Mouse (Mus musculus) midbrain, embryonic 14.5 days (tissue): Measurements from ENCODE around the gene Fam189b. TPM values are rescaled to one million over a fixed set of nuclear protein-coding genes. Genes with fewer than 3 reads are reported as not detected.
A peak's percentile ranks its signal among the peaks of the same experiment; 100 is the strongest.

ENCODE experiments used
- ATAC-seq: fragments of 200-750 bp; cut with Nextera tagmentation; 2 replicates; pipeline ENCODE4 v1.8.0; 2017; ENCODE audit warnings: moderate number of reproducible peaks, moderate library complexity; ENCODE audit not compliant: low FRiP score, low TSS enrichment
- DNase-seq: peaks from one replicate; pipeline ENCODE4 v3.0.0-alpha.2; 2015
- H3K27ac ChIP-seq: fragments of 300-500 bp; sonication (generic); replicated peaks from 2 replicates; pipeline ENCODE4 v1.5.1; 2014; ENCODE audit warnings: mild to moderate bottlenecking, low read depth, low read length, moderate library complexity
- H3K27me3 ChIP-seq: fragments of 300-500 bp; sonication (generic); 2 replicates; pipeline ENCODE4 v1.6.1; 2014; ENCODE audit warnings: low read length, control low read depth, mixed read lengths; ENCODE audit not compliant: control insufficient read depth, insufficient read depth
- H3K36me3 ChIP-seq: fragments of 300-500 bp; sonication (generic); 2 replicates; pipeline ENCODE4 v1.6.1; 2014; ENCODE audit warnings: low read length, control low read depth; ENCODE audit not compliant: control insufficient read depth, insufficient read depth
- H3K4me1 ChIP-seq: fragments of 300-500 bp; sonication (generic); 2 replicates; pipeline ENCODE4 v1.6.1; 2014; ENCODE audit warnings: mild to moderate bottlenecking, antibody characterized with exemption, low read length, control low read depth; ENCODE audit not compliant: control insufficient read depth, insufficient read depth
- H3K4me2 ChIP-seq: fragments of 300-500 bp; sonication (generic); 2 replicates; pipeline ENCODE4 v1.6.1; 2014; ENCODE audit warnings: mild to moderate bottlenecking, low read length, moderate library complexity
- H3K4me3 ChIP-seq: fragments of 300-500 bp; sonication (generic); replicated peaks from 2 replicates; pipeline ENCODE4 v1.5.1; 2014; ENCODE audit warnings: low read depth, low read length
- H3K9ac ChIP-seq: fragments of 300-500 bp; sonication (generic); replicated peaks from 2 replicates; pipeline ENCODE4 v1.6.1; 2014; ENCODE audit warnings: mild to moderate bottlenecking, low read length, moderate library complexity
- H3K9me3 ChIP-seq: fragments of 300-500 bp; sonication (generic); 2 replicates; pipeline ENCODE4 v1.6.1; 2016; ENCODE audit warnings: low read length, control low read depth, mixed read lengths; ENCODE audit not compliant: control insufficient read depth
- WGBS: fragments of 180-500 bp; shearing (Covaris S2); extraction: QIAGEN DNeasy Blood & Tissue Kit; methylation state at CpG from one replicate; pipeline ENCODE4 v1.1.7; 2014; 5-methylcytosine and 5-hydroxymethylcytosine counted together
- microRNA counts: library from miRNA; unstranded; fragments of <30 nt; microRNA quantifications from one replicate; lab custom pipeline; 2016
- microRNA-seq: library from miRNA; unstranded; fragments of <30 nt; microRNA quantifications from one replicate; pipeline ENCODE4, GENCODE M21; 2016
- polyA plus RNA-seq: library from polyadenylated mRNA; unstranded; fragments of >200 nt; fragmentation: Nextera tagmentation; extraction: Ambion mirVana; gene quantifications from 2 replicates; pipeline ENCODE4 v1.2.1, GENCODE M21; 2014

Fam189b gene
- polyA plus RNA-seq, 1 experiment from 2014 or later = 25.3 TPM

DNA sequence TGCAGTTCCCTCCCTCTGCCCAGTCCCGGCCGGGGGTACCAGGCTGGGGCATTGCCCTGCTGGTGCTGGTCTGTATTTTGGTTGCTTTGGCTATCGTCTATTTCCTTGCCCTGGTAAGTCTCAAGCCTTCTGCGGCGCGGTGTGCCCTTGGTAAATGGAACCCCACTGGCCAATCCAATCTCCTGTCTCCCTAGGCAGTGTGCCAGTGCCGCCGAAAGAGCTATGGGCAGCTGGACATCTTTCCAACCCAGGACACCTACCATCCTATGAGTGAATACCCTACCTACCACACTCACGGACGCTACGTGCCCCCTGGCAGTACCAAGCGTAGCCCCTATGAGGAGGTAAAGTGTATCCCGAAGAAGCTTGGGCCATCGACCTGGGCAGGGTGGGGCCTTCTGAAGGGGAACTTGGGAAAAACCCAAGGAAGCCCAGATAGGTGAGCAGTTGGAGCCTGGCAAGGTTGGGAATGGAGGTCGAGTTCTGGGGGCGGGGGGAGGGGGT is 48.9 kb downstream of the Fam189b start:
- 75% methylated on average over 16 of the region's 16 CpGs for WGBS
- Histone ChIP-seq H3K9ac (no peak overlapping the region), H3K4me3 (no peak overlapping the region), H3K27me3 (no peaks in the 10 kb centered on the region), H3K27ac (no peak overlapping the region), H3K36me3 (peaks cover 43% of the 10 kb centered on the region), H3K9me3 (no peaks in the 10 kb centered on the region), H3K4me2 (no peak overlapping the region), H3K4me1 (peaks cover 11% of the 10 kb centered on the region)
- ATAC-seq (no peak), DNase-seq (no peak)

DNA sequence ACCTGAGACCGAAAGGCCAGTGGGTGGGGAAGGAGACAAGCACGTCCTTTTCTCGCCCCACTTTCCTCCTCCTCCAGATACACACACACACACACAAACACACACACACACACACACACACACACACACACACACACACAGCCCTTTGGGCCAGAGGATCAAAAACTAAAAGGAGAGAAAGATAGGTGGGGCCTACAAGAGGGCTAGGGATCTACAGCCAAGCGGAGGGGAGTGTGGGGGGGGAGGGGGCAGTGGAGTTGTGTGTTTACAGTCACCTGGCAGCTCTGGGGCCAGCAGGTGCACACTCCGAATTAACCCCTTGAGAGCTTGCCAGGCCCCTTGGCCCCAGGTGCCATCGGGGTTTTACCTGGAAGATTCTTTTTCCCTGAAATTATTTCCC is 49.7 kb downstream of the Fam189b start:
- ATAC-seq (no peak), DNase-seq (no peak)
- no peak overlapping the region for H3K9ac ChIP-seq
- H3K9me3 ChIP-seq = no peaks in the 10 kb centered on the region
- H3K4me1 ChIP-seq = peaks cover 3% of the 10 kb centered on the region; the same call in 1 of the 2 replicates
- H3K4me3 ChIP-seq = no peak overlapping the region
- peaks cover 51% of the 10 kb centered on the region for H3K36me3 ChIP-seq
- 72% methylated on average over 6 of the region's 6 CpGs for WGBS
- H3K27ac ChIP-seq = no peak overlapping the region
- no peaks in the 10 kb centered on the region for H3K27me3 ChIP-seq
- H3K4me2 ChIP-seq = no peak overlapping the region

DNA sequence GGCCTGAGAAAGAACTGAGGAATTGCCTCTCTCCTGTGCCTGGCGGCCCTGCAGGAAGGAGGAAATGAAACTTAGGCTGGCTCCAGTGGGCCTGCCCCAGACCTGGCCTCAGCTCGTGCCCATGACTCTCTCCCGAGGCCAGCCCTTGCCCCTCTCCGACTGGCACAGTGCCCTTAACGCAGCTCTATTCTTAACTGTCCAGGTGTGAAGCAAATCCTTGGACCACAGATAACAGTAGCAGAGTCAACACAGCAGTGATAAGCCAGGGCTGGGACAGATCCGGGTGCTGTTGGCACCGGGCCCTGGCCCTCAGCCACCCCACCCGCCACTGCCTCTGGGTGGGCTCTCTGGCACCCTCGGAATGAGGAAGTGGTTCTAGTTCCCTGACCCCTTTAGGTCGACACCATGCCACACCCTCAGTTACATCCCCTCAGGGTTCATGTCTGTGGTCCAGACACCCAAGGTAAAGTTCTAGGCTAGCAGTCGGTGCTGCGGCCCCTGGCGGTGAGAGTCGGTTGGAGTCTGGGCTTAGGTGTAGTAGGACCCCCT is 50.7 kb downstream of the Fam189b start:
- Histone ChIP-seq H3K4me1 (no peaks in the 10 kb centered on the region), H3K9me3 (no peaks in the 10 kb centered on the region), H3K9ac (no peak overlapping the region; the same call in 1 of the 2 replicates), H3K27ac (no peak overlapping the region), H3K27me3 (no peaks in the 10 kb centered on the region), H3K4me3 (no peak overlapping the region), H3K4me2 (no peak overlapping the region), H3K36me3 (peaks cover 62% of the 10 kb centered on the region)
- 84% methylated on average over 14 of the region's 14 CpGs for WGBS
- DNase-seq (no peak), ATAC-seq (no peak)

DNA sequence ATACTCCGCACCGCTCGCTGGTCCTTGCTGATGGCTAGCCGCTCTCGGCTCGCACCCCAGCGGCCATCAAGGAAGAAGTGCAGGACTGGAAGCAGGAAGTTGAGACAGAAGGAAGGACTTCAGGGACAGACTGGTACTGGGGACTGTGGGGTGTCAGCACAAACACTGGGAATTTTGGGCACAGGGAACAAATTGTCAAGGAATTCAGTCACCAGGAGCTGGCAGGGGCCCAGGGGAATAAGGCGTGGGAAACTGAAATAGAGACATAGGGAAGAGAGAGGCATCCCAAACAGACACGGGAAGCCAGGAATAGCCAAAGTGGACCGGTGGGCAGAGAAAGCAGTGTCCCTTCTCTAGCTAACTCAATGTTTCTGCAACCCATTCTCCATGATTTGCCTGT is 53.6 kb downstream of the Fam189b start:
- Histone ChIP-seq H3K9ac (no peak overlapping the region), H3K4me3 (no peak overlapping the region), H3K36me3 (peaks cover 90% of the 10 kb centered on the region), H3K4me1 (no peaks in the 10 kb centered on the region), H3K27ac (no peak overlapping the region), H3K27me3 (no peaks in the 10 kb centered on the region), H3K4me2 (no peak overlapping the region), H3K9me3 (no peaks in the 10 kb centered on the region)
- WGBS = 94% methylated on average over 10 of the region's 10 CpGs
- DNase-seq = no peak
- ATAC-seq = no peak

DNA sequence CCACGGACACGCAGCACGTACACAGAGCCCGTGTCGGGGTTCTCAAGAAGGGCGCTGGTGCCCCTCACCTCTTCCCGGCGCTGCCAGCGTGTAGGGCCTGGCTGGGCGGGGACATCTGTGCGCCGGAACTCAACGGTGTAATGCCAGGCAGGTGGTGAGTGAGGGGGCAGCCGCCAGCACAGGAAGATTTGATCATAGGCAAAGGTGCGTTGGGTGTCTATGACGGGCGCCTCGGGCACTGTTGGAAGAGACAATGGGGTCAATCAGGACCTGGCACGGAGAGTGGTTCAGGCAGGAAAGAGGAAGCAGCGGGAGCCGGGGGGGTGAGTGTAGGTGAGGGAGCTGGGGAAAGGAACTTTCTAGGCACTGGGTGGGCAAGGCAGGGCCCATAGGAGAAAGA is 54.7 kb downstream of the Fam189b start:
- H3K4me2 ChIP-seq = no peak overlapping the region
- no peak overlapping the region for H3K4me3 ChIP-seq
- no peak overlapping the region for H3K27ac ChIP-seq
- H3K9me3 ChIP-seq = no peaks in the 10 kb centered on the region
- H3K9ac ChIP-seq = no peak overlapping the region
- no peaks in the 10 kb centered on the region for H3K27me3 ChIP-seq
- peaks cover 4% of the 10 kb centered on the region; the same call in 1 of the 2 replicates for H3K4me1 ChIP-seq
- DNase-seq = no peak
- WGBS = 95% methylated on average over 21 of the region's 21 CpGs
- H3K36me3 ChIP-seq = peaks cover 100% of the 10 kb centered on the region
- no peak for ATAC-seq

DNA sequence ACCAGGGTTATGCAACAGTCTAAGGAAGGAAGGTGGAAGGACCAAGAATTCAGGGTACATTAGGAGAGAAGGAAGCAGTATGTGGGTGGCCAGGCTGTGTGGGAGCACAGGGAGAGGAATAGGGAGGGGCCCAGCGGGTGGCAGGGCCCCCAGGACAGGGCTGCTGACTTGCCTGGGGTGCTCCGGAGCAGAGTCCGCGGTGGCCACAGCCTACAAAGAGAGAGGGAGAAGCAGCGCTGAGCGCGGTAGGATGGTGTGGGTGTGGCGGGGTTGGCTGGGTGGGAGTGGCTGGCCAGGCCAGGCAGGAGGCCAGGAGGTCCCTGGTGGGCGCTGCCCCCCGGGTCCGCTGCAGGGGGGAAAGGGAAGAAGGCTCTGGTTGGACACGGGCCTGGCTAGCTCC is 55.6 kb downstream of the Fam189b start:
- no peaks in the 10 kb centered on the region for H3K27me3 ChIP-seq
- H3K36me3 ChIP-seq = peaks cover 95% of the 10 kb centered on the region

More for the DNA sequence above, 55.6 kb downstream of the Fam189b start:
- no peak for ATAC-seq
- Histone ChIP-seq H3K4me2 (no peak overlapping the region), H3K4me1 (peaks cover 11% of the 10 kb centered on the region), H3K9me3 (no peaks in the 10 kb centered on the region), H3K27ac (no peak overlapping the region), H3K9ac (no peak overlapping the region), H3K4me3 (no peak overlapping the region)
- WGBS = 76% methylated on average over 12 of the region's 12 CpGs
- DNase-seq = no peak

MicroRNA genes within 50 kb of the gene (microRNA counts, 519-probe panel; counts per million panel counts)
- microRNA mmu-miR-92b (lab: Ali Mortazavi, UCI) = 5,142 counts per million, percentile 54 among the panel's probes with 10 or more counts

Small RNA genes within 50 kb of the gene (microRNA-seq; reads per million reads assigned to microRNA genes)
- gene Mir92b = 4,459 reads per million, percentile 90 among the genes with 10 or more reads in this experiment

Other genes starting within 250 kb of the Fam189b start
- gene Ash1l, start 232.5 kb upstream of the Fam189b start, polyA plus RNA-seq = 22.5 and 24.9 TPM in 2 replicates
- gene Dap3, start 232.0 kb upstream of the Fam189b start, polyA plus RNA-seq = 110 and 138 TPM in 2 replicates
- 90.1 and 107 TPM in 2 replicates for gene Rusc1, start 89.8 kb upstream of the Fam189b start, polyA plus RNA-seq
- gene Gm43738, start 82.0 kb upstream of the Fam189b start, polyA plus RNA-seq = not detected in 2 replicates
- 364 and 475 TPM in 2 replicates for gene Fdps, start 81.2 kb upstream of the Fam189b start, polyA plus RNA-seq
- gene Pklr, start 47.0 kb upstream of the Fam189b start, polyA plus RNA-seq = 0.07 and 0.29 TPM in 2 replicates
- 23.6 and 30.7 TPM in 2 replicates for gene Hcn3, start 22.9 kb upstream of the Fam189b start, polyA plus RNA-seq
- gene Clk2, start 18.3 kb upstream of the Fam189b start, polyA plus RNA-seq = 22.0 and 24.6 TPM in 2 replicates
- gene Scamp3, start 5.7 kb upstream of the Fam189b start, polyA plus RNA-seq = 104 and 123 TPM in 2 replicates
- gene Gba, start 19.8 kb downstream of the Fam189b start, polyA plus RNA-seq = 42.0 and 47.8 TPM in 2 replicates
- gene Thbs3, start 32.0 kb downstream of the Fam189b start, polyA plus RNA-seq = 46.0 and 47.6 TPM in 2 replicates
- 144 and 151 TPM in 2 replicates for gene Mtx1, start 43.9 kb downstream of the Fam189b start, polyA plus RNA-seq
- 2.1 and 2.4 TPM in 2 replicates for gene Muc1, start 45.9 kb downstream of the Fam189b start, polyA plus RNA-seq
- gene Krtcap2, start 62.8 kb downstream of the Fam189b start, polyA plus RNA-seq = 199 and 237 TPM in 2 replicates
- 63.4 and 71.8 TPM in 2 replicates for gene Trim46, start 63.2 kb downstream of the Fam189b start, polyA plus RNA-seq
- gene Dpm3, start 76.2 kb downstream of the Fam189b start, polyA plus RNA-seq = 71.6 and 84.1 TPM in 2 replicates
- gene Slc50a1, start 87.4 kb downstream of the Fam189b start, polyA plus RNA-seq = 35.3 and 38.1 TPM in 2 replicates
- 5.2 and 8.7 TPM in 2 replicates for gene Efna1, start 98.0 kb downstream of the Fam189b start, polyA plus RNA-seq
- gene Efna3, start 139.8 kb downstream of the Fam189b start, polyA plus RNA-seq = 31.1 and 43.4 TPM in 2 replicates
- gene Efna4, start 154.9 kb downstream of the Fam189b start, polyA plus RNA-seq = 5.6 and 5.9 TPM in 2 replicates
- gene Adam15, start 166.9 kb downstream of the Fam189b start, polyA plus RNA-seq = 32.2 and 36.2 TPM in 2 replicates
- 0.14 and 0.36 TPM in 2 replicates for gene Dcst2, start 178.8 kb downstream of the Fam189b start, polyA plus RNA-seq
- 0.54 and 0.55 TPM in 2 replicates for gene Dcst1, start 182.1 kb downstream of the Fam189b start, polyA plus RNA-seq
- gene Zbtb7b, start 211.6 kb downstream of the Fam189b start, polyA plus RNA-seq = 0.42 and 0.47 TPM in 2 replicates
- gene Lenep, start 219.7 kb downstream of the Fam189b start, polyA plus RNA-seq = 0.53 TPM in 1 of 2 replicates, not detected in the other
- 34.8 and 34.9 TPM in 2 replicates for gene Flad1, start 228.7 kb downstream of the Fam189b start, polyA plus RNA-seq
- 103 and 115 TPM in 2 replicates for gene Cks1b, start 235.2 kb downstream of the Fam189b start, polyA plus RNA-seq
- 5.9 and 10.2 TPM in 2 replicates for gene Shc1, start 235.3 kb downstream of the Fam189b start, polyA plus RNA-seq
- gene Pygo2, start 247.1 kb downstream of the Fam189b start, polyA plus RNA-seq = 43.4 and 50.6 TPM in 2 replicates